Mouse (Mus musculus) left cerebral cortex, adult 2 months (tissue): ENCODE measurements around the gene Psma6. TPM values are rescaled to one million over a fixed set of nuclear protein-coding genes. Genes with fewer than 3 reads are reported as not detected.

Experiments
- DNase-seq, 2 experiments: peaks; one replicate each; pipeline ENCODE4 v3.0.0; 2021 to 2022; ENCODE audit warnings: low spot score in 2 of 2, mixed read lengths in 1 of 2; ENCODE audit errors: extremely low spot score in 1 of 2
- H3K27ac ChIP-seq: fragments of 200-600 bp; 2 replicates; pipeline ENCODE4 v1.8.1; 2022
- H3K4me3 ChIP-seq: fragments of 200-600 bp; 2 replicates; pipeline ENCODE4 v1.8.1; 2022
- CTCF ChIP-seq: fragments of 200-600 bp; IDR thresholded peaks from 2 replicates; pipeline ENCODE4 v1.8.1; 2022; ENCODE audit warnings: antibody characterized with exemption, mild to moderate bottlenecking, moderate library complexity
- intact Hi-C: fragments of 180-260 bp; cut with DNase I; formaldehyde crosslinking; loops from one replicate; pipeline ENCODE4 v1.15.1; 2025
- total RNA-seq, 2 experiments: library from RNA; stranded (reverse); gene quantifications; 2 replicates each; pipeline ENCODE4 v1.2.3; 2021

The Psma6 gene
- total RNA-seq, 2 experiments from 2014 or later, result 120 to 136 TPM

DNA sequence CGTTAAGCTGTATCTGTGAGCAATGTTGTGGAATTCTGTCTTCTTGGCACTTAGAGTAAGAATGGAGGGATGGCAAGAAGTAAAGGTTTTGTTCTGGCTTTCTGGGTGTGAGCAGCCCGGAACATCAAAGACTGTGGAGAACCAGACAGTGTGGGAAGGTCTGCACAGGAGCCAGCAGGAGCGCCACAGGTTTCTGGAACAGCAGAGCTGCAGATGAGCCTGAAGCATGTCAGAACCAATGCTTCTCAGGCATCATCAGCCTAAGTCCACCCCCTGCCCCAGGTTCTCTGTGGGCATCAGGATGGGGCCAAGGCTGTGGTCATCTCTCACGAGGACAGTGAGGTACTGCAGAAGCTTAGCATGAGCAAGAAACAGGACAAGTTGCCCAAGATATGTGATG lies 12.5 kb downstream of the Psma6 start:
- no peak overlapping the region for H3K4me3 ChIP-seq
- no peak for TF ChIP-seq CTCF
- no peak for DNase-seq
- H3K27ac ChIP-seq, result no peak overlapping the region
- intact Hi-C loops, result no loop called here

DNA sequence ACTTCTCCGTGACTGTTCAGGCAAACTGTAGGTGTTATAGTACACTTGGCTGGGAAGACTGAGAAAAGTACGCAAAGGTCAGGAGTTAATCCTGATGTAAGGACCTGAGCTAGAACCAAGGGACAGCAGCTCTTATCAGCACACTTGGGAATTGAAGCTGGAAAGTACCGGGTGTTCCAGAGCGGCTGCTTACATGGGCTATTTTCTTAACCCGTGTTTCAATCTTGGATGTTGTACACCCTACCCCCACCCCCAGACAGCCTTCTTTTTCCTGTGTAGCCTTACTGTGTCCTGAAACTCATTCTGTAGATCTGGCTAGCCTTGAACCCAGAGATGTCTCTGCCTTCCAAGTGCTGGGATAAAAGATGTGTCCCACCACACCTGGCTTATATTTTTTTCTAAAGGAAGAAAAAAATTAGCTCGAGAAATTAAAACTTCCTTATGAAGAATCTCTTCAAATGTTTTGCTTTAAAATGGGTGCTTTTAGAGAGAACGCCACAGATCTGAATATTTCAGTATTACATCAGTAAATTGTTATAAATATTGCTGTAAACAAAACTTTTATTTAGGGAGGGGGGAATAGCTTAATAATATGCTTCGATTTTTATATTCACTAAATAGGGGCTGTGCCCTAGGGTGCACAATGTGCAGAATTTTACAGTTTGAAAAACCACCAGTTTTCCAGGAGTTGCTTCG lies 13.7 kb downstream of the Psma6 start:
- no peak for DNase-seq
- no peak for TF ChIP-seq CTCF
- H3K27ac ChIP-seq, result peak overlapping the region; percentile 95; the same call in 1 of the 2 replicates
- intact Hi-C loops, result loop anchor here (1.0 kb wide), 2 partner anchors 49 to 95 kb away; partner anchors contain the start of gene Nfkbia
- peak overlapping the region; percentile 64 for H3K4me3 ChIP-seq

DNA sequence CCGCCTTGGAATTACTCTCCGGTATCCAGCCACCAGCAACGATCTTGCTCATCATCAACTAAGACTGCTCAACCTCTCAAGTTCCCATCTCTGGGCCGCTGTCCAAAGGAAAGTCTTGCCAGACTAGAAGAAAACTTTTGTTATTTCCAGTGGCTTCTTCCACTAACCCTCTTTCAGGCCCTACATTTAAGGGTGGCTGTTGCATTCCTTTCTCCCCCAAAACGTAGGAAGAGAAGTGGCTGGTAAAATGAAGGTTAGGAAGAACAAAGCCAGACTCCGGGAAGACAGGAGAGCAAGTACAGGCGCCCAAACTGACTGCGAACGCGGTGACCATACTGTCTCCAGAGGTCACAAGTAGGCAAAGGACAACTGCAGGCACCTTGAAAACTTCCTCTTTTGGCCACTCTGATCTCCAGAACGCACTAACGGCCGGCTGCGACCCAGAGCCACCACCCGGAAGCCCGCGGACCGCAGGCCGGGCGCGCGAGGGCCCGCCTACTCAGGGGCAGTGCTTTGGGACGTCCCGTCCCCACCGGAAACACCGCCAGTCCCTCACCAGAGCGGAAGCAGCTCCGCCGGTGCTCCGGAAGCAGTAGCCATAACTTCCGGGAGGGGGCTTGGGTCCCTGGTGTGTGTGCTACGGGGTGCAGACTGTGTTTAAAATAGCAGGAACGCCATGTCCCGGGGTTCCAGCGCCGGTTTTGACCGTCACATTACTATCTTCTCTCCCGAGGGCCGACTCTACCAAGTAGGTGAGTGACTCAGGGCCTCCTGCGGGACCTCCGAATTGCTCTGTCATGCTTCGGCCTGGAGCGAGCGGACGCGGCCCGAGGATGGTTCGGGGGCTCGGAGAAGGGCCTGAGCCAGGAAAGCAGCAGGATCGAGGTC lies 14.5 kb downstream of the Psma6 start:
- Histone ChIP-seq H3K4me3 (peak overlapping the region; percentile 64), H3K27ac (peak overlapping the region; percentile 95)
- DNase-seq, result peak; percentile 84 to 89
- TF ChIP-seq CTCF, result peak; percentile 33
- intact Hi-C loops, result loop anchor here (1.0 kb wide), 2 partner anchors 48 to 94 kb away; partner anchors contain the start of gene Nfkbia

DNA sequence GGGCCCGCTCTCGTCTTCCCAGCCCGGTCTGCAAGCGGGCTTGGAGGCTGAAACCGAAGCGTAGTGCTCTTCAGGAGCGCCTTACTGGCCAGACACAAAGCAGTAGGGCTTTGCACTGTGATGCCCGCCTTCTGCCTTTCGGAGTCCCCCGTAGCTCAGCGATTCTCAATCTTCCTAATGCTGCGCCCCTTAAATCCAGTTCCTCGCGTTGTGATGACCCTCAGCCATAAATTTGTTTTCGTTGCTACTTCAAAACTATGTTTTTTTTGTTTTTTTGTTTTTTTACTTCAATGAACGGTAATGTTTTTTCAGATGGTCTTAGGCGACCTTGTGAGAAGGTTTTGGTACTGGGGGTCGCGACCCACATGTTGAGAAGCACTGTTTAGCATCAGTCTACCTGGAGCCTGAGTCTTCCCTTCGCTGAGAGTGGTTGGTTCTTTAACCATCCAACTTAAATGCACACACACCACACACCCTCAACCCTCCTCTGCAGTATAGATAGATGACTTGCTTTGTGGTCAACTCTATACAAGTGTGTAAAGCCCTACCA lies 15.2 kb downstream of the Psma6 start:
- Histone ChIP-seq H3K4me3 (peak overlapping the region; percentile 64), H3K27ac (peak overlapping the region; percentile 95)
- no peak for TF ChIP-seq CTCF
- intact Hi-C loops, result no loop called here
- DNase-seq, result no peak

DNA sequence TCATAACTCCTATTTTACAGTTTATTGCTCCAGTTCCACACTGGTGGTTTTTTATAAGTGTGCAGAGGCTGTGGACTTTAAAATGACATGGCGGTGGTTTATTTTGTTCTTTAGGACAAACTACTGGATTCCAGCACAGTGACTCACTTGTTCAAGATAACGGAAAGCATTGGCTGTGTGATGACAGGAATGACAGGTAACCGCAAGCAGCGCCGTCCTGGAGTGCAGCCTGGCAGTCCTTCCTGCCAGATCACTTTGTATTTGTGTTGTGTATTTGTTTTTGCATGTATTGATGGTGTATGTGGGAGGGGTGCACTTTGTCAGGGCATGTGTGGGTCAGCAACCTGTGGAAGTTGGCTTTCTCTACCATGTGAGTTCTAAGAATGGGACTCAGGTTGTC lies 23.9 kb downstream of the Psma6 start:
- Histone ChIP-seq H3K4me3 (no peak overlapping the region), H3K27ac (no peak overlapping the region)
- no peak for DNase-seq
- intact Hi-C loops, result no loop called here
- no peak for TF ChIP-seq CTCF

DNA sequence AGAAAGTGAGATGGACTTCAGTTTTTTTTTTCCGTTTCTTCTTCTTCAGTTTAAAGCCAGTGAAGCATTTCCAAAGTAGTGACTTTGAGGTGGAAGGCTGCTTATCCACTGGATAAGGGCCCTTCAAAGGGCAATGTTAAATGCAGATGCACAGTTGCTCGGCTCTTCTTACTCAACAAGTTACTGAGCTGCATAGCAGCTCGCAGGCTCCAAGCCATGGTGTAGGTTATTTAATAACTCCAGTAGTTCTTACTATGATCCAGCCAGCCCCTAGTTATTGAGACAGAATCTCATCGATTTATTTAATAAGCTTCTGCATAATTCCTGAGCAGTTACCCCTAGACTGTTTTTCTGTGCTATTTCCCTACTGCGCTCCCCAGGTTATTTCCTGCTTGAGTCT lies 31.2 kb downstream of the Psma6 start:
- intact Hi-C loops, result no loop called here
- Histone ChIP-seq H3K27ac (no peak overlapping the region), H3K4me3 (no peak overlapping the region)
- no peak for TF ChIP-seq CTCF
- no peak for DNase-seq

DNA sequence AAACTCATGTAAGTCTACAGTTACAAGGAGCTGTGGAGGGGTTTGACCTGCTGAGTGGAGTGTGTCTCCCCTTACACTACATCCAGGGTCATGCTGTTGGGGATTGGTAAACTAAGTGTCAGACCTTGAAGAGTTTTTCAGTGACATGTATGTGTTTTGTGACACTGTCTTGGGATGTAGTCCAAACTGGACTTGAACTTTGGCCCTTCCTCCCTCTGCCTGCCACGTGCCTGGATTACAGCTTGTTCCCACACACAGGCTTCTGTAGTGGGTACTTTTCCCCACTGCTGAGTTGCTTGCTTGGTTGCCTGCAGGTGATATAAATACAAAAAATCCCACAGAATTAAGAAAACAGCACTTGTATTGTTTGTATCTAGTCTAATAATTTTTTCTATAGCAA lies 31.7 kb downstream of the Psma6 start:
- H3K4me3 ChIP-seq, result no peak overlapping the region
- DNase-seq, result no peak
- intact Hi-C loops, result no loop called here
- no peak for TF ChIP-seq CTCF
- H3K27ac ChIP-seq, result no peak overlapping the region

DNA sequence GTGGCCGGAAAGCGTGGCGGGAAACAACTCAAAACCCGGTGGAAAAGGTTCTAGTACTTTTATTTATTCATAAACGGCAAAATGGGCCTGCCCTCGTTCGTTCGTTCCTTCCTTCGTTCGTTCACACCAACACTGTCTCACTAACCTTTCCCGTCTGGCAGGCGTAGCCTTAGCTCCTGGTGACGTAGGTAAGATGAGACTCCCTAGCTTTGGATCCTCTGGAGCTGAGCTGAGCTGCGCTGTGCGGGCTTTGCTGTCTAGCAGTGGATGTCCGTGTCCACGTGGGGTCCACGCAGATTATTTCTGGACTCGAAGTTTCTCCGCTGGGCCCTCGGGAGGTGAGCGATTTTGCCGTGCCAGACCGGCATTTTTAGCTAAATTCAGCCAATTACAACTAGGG lies 36.2 kb downstream of the Psma6 start:
- Histone ChIP-seq H3K27ac (no peak overlapping the region), H3K4me3 (no peak overlapping the region)
- no peak for TF ChIP-seq CTCF
- no peak for DNase-seq
- intact Hi-C loops, result no loop called here

DNA sequence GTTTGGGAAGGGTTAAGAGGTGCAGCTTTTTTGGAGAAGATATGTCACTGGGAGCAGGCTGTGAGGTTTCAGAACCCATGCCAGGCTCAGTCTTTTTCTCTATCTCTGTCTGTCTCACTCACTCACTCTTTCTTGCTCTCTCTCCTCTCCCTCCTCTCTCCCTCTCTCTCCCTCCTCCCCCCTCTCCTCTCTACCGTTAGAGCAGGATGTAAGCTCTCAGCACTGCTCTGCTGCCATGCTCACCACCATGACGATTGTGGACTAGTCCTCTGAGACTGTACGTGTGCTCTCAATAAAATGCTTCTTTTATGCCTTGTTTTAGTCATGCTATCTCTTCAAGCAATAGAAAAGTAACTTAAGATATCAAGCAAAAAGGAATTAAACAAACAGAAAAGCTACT lies 38.0 kb downstream of the Psma6 start:
- no peak for TF ChIP-seq CTCF
- no peak for DNase-seq
- intact Hi-C loops, result no loop called here
- no peak overlapping the region for H3K4me3 ChIP-seq
- no peak overlapping the region for H3K27ac ChIP-seq

DNA sequence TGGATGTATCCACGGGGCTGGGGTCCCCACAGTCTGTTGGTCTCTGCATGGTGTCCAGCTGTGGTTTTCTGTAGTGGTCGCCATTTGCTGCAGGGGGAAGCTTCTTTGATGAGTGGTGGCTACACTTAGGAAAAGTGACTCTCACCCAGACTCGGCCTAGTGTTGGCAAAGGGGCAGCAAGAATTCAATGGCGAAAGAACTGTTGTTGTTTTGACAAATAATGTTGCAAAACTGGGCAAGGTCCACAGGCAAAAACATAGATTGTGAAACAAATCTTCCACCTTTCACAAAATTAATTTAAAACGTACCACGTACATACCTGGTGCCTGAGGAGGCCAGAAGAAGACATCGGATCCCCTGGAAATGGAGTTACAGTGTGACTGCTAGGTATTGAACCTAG lies 42.3 kb downstream of the Psma6 start:
- intact Hi-C loops, result no loop called here
- no peak for DNase-seq
- H3K27ac ChIP-seq, result no peak overlapping the region
- no peak overlapping the region for H3K4me3 ChIP-seq
- TF ChIP-seq CTCF, result no peak

DNA sequence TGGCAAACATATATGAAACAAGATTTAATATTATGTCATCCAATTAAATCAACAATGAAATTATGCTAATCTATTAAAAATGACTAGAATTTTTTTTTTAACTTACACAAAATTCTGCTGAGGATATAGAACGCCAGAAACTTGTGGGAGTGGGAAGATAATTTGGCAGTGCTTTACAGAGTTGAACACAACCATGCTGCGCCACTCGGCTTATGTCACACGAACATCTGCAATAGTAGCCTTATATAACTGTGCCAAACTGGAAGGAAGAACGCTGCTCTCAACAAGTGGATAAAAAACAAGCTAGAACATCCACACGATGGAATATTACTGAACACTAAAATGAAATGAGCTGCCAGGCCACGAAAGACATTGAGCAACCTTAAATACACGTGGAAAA lies 45.2 kb downstream of the Psma6 start:
- no peak for TF ChIP-seq CTCF
- no peak for DNase-seq
- H3K27ac ChIP-seq, result no peak overlapping the region
- H3K4me3 ChIP-seq, result no peak overlapping the region
- intact Hi-C loops, result no loop called here

DNA sequence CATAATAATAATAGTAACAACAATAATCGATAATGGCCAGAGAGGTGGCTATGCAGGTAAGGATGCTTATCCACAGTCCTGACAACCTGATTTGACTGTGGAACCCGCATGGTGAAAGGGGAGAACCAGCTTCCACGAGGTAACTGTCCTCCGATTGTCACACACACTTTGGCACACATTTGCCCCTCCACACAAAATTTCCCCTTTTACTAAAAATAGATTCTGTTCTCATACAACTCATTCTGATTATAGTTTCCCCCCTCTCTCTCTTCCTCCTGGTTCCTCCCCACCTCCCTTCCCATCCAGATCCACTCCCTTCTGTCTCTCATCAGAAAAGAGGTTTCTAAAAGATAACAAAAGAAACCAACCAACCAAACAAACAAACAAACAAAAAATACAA lies 45.9 kb downstream of the Psma6 start:
- no peak for TF ChIP-seq CTCF
- Histone ChIP-seq H3K27ac (no peak overlapping the region), H3K4me3 (no peak overlapping the region)
- intact Hi-C loops, result no loop called here
- DNase-seq, result no peak
